Mouse (Mus musculus) MEL (cell line): Measurements from ENCODE around the gene Prr15.

Experiments
- CTCF ChIP-seq, 3 experiments: IDR thresholded peaks in 2 of 3; conservative IDR thresholded peaks in 1 of 3; 2 replicates each; pipeline ENCODE4 v1.5.1; 2011 to 2012; ENCODE audit warnings: low read length in 3 of 3, low read depth in 2 of 3, mild to moderate bottlenecking in 2 of 3, improper control_type of control experiment in 1 of 3, inconsistent platforms in 1 of 3, mixed read lengths in 1 of 3, moderate library complexity in 1 of 3; ENCODE audit not compliant: control insufficient read depth in 1 of 3, insufficient read depth in 1 of 3, poor library complexity in 1 of 3, severe bottlenecking in 1 of 3
- EP300 ChIP-seq, 2 experiments: IDR thresholded peaks; 2 replicates each; pipeline ENCODE4 v1.6.1; 2011; ENCODE audit warnings: improper control_type of control experiment in 2 of 2, low read length in 2 of 2, low read depth in 1 of 2, mild to moderate bottlenecking in 1 of 2
- MYB ChIP-seq: IDR thresholded peaks from 2 replicates; pipeline ENCODE4 v1.6.1; 2011; ENCODE audit warnings: mild to moderate bottlenecking, low read depth, low read length, improper control_type of control experiment
- POLR2A ChIP-seq, 2 experiments: IDR thresholded peaks; 2 replicates each; pipeline ENCODE4 v1.6.1; 2011 to 2012; ENCODE audit warnings: low read length in 2 of 2, mild to moderate bottlenecking in 2 of 2, control low read depth in 1 of 2, improper control_type of control experiment in 1 of 2, low read depth in 1 of 2, moderate library complexity in 1 of 2; ENCODE audit not compliant: control insufficient read depth in 1 of 2, insufficient read depth in 1 of 2, poor library complexity in 1 of 2
- ZKSCAN1 ChIP-seq: IDR thresholded peaks from 2 replicates; pipeline ENCODE4 v1.6.1; 2012; ENCODE audit warnings: low read depth, mild to moderate bottlenecking, inconsistent platforms, low read length, improper control_type of control experiment, moderate library complexity

GRCm38 (mm10) chr6:54328783-54329182 lies 3.1 kb downstream of the Prr15 start:
- no peak for TF ChIP-seq ZKSCAN1
- TF ChIP-seq CTCF (IDR thresholded peaks at IDR 0.05 in 2 of 3, conservative IDR thresholded peaks at IDR 0.05 in 1 of 3; ENCODE audit: control insufficient read depth in 1 of 3, insufficient read depth in 1 of 3, low read depth in 2 of 3, low read length in 3 of 3, poor library complexity in 1 of 3, severe bottlenecking in 1 of 3), result no peak
- no peak for TF ChIP-seq MYB
- no peak for TF ChIP-seq EP300 (IDR thresholded peaks at IDR 0.05; ENCODE audit: low read depth in 1 of 2, low read length in 2 of 2)
- TF ChIP-seq POLR2A (IDR thresholded peaks at IDR 0.05; ENCODE audit: control insufficient read depth in 1 of 2, insufficient read depth in 1 of 2, low read depth in 1 of 2, low read length in 2 of 2, poor library complexity in 1 of 2), result no peak
